Mouse (Mus musculus): ENCODE results near the gene Spsb4. TPM values are rescaled to one million over a fixed set of nuclear protein-coding genes. Genes with fewer than 3 reads are reported as not detected.

Spsb4 gene
- polyA plus RNA-seq, 1 experiment from 2014 or later = 58.0 TPM

- peaks cover 5% of the 10 kb centered on the region; the same call in 1 of the 2 replicates for H3K36me3 ChIP-seq
- H3K4me1 ChIP-seq = peaks cover 78% of the 10 kb centered on the region
- 55% methylated on average over 9 of the region's 9 CpGs for WGBS
- no peak overlapping the region for H3K9ac ChIP-seq
- no peak overlapping the region for H3K4me3 ChIP-seq (replicated peaks)
- H3K27me3 ChIP-seq = 0 out of 2 replicates have a peak, but pooled peaks cover 4% of the 10 kb centered on the region
- ATAC-seq (replicated peaks; ENCODE audit: low FRiP score) = no peak
- no peaks in the 10 kb centered on the region for H3K9me3 ChIP-seq (replicated peaks)
- no peak overlapping the region for H3K4me2 ChIP-seq
- H3K27ac ChIP-seq = peak overlapping the region; percentile 74
Measured at GRCm38 (mm10) chr9:97013698-97014097, 4.9 kb downstream of the Spsb4 start.

- no peak overlapping the region for H3K4me3 ChIP-seq (replicated peaks)
- H3K27me3 ChIP-seq = 0 out of 2 replicates have a peak, but pooled peaks cover 4% of the 10 kb centered on the region
- H3K27ac ChIP-seq = peak overlapping the region; percentile 74
- H3K9ac ChIP-seq = no peak overlapping the region
- peak; percentile 70 for ATAC-seq (replicated peaks; ENCODE audit: low FRiP score)
- 12% methylated on average over 6 of the region's 6 CpGs for WGBS
- no peak overlapping the region for H3K4me2 ChIP-seq
- H3K36me3 ChIP-seq = peaks cover 5% of the 10 kb centered on the region; the same call in 1 of the 2 replicates
- peaks cover 76% of the 10 kb centered on the region for H3K4me1 ChIP-seq
- H3K9me3 ChIP-seq (replicated peaks) = no peaks in the 10 kb centered on the region
Measured at GRCm38 (mm10) chr9:97013153-97013552, 5.5 kb downstream of the Spsb4 start.

GRCm38 (mm10) chr9:97011454-97012195, 7.0 kb downstream of the Spsb4 start:
- H3K27ac ChIP-seq = no peak overlapping the region
- H3K27me3 ChIP-seq = no peaks in the 10 kb centered on the region
- H3K4me2 ChIP-seq = no peak overlapping the region
- WGBS = 65% methylated on average over 15 of the region's 15 CpGs
- H3K4me3 ChIP-seq (replicated peaks) = no peak overlapping the region
- no peaks in the 10 kb centered on the region for H3K9me3 ChIP-seq (replicated peaks)
- no peak overlapping the region for H3K9ac ChIP-seq
- peaks cover 5% of the 10 kb centered on the region; the same call in 1 of the 2 replicates for H3K36me3 ChIP-seq
- peaks cover 61% of the 10 kb centered on the region for H3K4me1 ChIP-seq
- no peak for ATAC-seq (replicated peaks; ENCODE audit: low FRiP score)

GRCm38 (mm10) chr9:97010447-97010846, 8.2 kb downstream of the Spsb4 start:
- no peak overlapping the region for H3K9ac ChIP-seq
- ATAC-seq (replicated peaks; ENCODE audit: low FRiP score) = no peak
- H3K27me3 ChIP-seq = no peaks in the 10 kb centered on the region
- 91% methylated on average over 6 of the region's 6 CpGs for WGBS
- H3K4me1 ChIP-seq = peaks cover 50% of the 10 kb centered on the region
- no peak overlapping the region for H3K27ac ChIP-seq
- H3K36me3 ChIP-seq = peaks cover 5% of the 10 kb centered on the region; the same call in 1 of the 2 replicates
- H3K4me3 ChIP-seq (replicated peaks) = no peak overlapping the region
- H3K4me2 ChIP-seq = no peak overlapping the region
- H3K9me3 ChIP-seq (replicated peaks) = no peaks in the 10 kb centered on the region

DNA sequence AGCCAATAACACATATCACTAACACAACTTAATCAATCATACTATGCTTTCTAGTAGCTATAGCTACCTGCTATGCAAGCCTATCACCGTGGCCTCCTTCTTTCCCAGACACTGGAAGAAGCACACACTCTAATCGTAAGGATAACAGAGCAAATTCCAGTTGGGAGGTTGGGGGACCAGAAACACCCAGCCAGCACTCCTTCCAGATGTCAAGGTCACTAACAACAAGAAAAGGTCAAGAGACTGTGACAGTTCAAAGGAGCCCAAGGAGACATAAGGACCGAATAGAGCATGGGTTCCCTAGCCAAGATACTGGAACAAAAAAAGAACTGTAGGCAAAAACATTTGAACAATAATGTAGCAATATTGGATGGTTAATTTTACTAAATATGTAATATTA, 13.9 kb downstream of the Spsb4 start:
- H3K4me1 ChIP-seq = peaks cover 18% of the 10 kb centered on the region
- H3K9ac ChIP-seq = no peak overlapping the region
- WGBS = 29% methylated on average over 3 of the region's 3 CpGs
- no peak overlapping the region for H3K4me2 ChIP-seq
- H3K27ac ChIP-seq = no peak overlapping the region
- no peak for ATAC-seq (replicated peaks; ENCODE audit: low FRiP score)
- no peak overlapping the region for H3K4me3 ChIP-seq (replicated peaks)
- peaks cover 5% of the 10 kb centered on the region; the same call in 1 of the 2 replicates for H3K36me3 ChIP-seq
- H3K9me3 ChIP-seq (replicated peaks) = no peaks in the 10 kb centered on the region
- H3K27me3 ChIP-seq = no peaks in the 10 kb centered on the region

GRCm38 (mm10) chr9:97003173-97003572, 15.5 kb downstream of the Spsb4 start:
- Histone ChIP-seq H3K9me3 (replicated peaks) (no peaks in the 10 kb centered on the region), H3K27me3 (no peaks in the 10 kb centered on the region), H3K27ac (no peak overlapping the region), H3K36me3 (no peaks in the 10 kb centered on the region), H3K4me2 (no peak overlapping the region), H3K9ac (0 out of 2 replicates have a peak overlapping the region, but pooled peaks have one; percentile 15), H3K4me3 (replicated peaks) (no peak overlapping the region), H3K4me1 (peaks cover 18% of the 10 kb centered on the region)
- WGBS = 44% methylated on average over 5 of the region's 5 CpGs
- no peak for ATAC-seq (replicated peaks; ENCODE audit: low FRiP score)

- H3K27me3 ChIP-seq = no peaks in the 10 kb centered on the region
- 73% methylated on average over 8 of the region's 8 CpGs for WGBS
- no peak overlapping the region for H3K4me2 ChIP-seq
- no peaks in the 10 kb centered on the region for H3K36me3 ChIP-seq
- H3K27ac ChIP-seq = no peak overlapping the region
- ATAC-seq (replicated peaks; ENCODE audit: low FRiP score) = no peak
- no peak overlapping the region for H3K4me3 ChIP-seq (replicated peaks)
- no peak overlapping the region for H3K9ac ChIP-seq
- H3K9me3 ChIP-seq (replicated peaks) = no peaks in the 10 kb centered on the region
- peaks cover 18% of the 10 kb centered on the region for H3K4me1 ChIP-seq
Measured at GRCm38 (mm10) chr9:97002654-97003053, 16.0 kb downstream of the Spsb4 start.

GRCm38 (mm10) chr9:97002025-97002424, 16.6 kb downstream of the Spsb4 start:
- H3K27ac ChIP-seq = no peak overlapping the region
- H3K4me3 ChIP-seq (replicated peaks) = no peak overlapping the region
- no peaks in the 10 kb centered on the region for H3K9me3 ChIP-seq (replicated peaks)
- no peak for ATAC-seq (replicated peaks; ENCODE audit: low FRiP score)
- H3K4me2 ChIP-seq = no peak overlapping the region
- peaks cover 18% of the 10 kb centered on the region for H3K4me1 ChIP-seq
- 46% methylated on average over 7 of the region's 7 CpGs for WGBS
- H3K36me3 ChIP-seq = no peaks in the 10 kb centered on the region
- H3K27me3 ChIP-seq = no peaks in the 10 kb centered on the region
- H3K9ac ChIP-seq = no peak overlapping the region

GRCm38 (mm10) chr9:97001458-97001857, 17.2 kb downstream of the Spsb4 start:
- H3K9ac ChIP-seq = no peak overlapping the region
- no peak for ATAC-seq (replicated peaks; ENCODE audit: low FRiP score)
- no peak overlapping the region for H3K4me2 ChIP-seq
- H3K4me1 ChIP-seq = peaks cover 18% of the 10 kb centered on the region
- no peaks in the 10 kb centered on the region for H3K9me3 ChIP-seq (replicated peaks)
- no peak overlapping the region for H3K4me3 ChIP-seq (replicated peaks)
- WGBS = 75% methylated on average over 10 of the region's 10 CpGs
- H3K27ac ChIP-seq = no peak overlapping the region
- no peaks in the 10 kb centered on the region for H3K27me3 ChIP-seq
- no peaks in the 10 kb centered on the region for H3K36me3 ChIP-seq

DNA sequence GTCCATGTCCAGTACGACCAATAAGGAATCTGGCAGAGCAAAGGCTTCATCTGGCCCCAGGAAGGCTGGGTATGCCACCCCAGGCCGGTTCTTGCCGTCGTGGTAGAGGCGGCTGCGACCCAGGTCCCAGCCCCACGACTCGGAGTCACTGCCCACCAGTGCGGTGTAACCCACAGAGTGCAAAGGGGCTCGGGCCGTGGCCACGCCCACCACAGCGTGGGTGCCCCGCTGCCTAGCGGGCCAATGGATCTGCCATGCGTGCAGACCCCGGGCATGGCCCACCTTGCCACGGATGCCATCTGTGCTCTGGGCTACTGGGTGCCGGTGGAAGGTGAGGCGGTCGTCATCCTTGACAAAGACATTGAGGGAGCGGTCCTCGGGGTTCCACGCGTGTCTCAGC, 22.9 kb downstream of the Spsb4 start:
- no peak for ATAC-seq (replicated peaks; ENCODE audit: low FRiP score)
- WGBS = 95% methylated on average over 25 of the region's 25 CpGs
- H3K4me2 ChIP-seq = no peak overlapping the region
- H3K9me3 ChIP-seq (replicated peaks) = no peaks in the 10 kb centered on the region
- H3K36me3 ChIP-seq = peaks cover 16% of the 10 kb centered on the region
- H3K4me1 ChIP-seq = peaks cover 42% of the 10 kb centered on the region
- no peaks in the 10 kb centered on the region for H3K27me3 ChIP-seq
- H3K4me3 ChIP-seq (replicated peaks) = no peak overlapping the region
- H3K27ac ChIP-seq = no peak overlapping the region
- no peak overlapping the region for H3K9ac ChIP-seq

- 78% methylated on average over 9 of the region's 9 CpGs for WGBS
- Histone ChIP-seq H3K9me3 (replicated peaks) (no peaks in the 10 kb centered on the region), H3K4me3 (replicated peaks) (no peak overlapping the region), H3K9ac (no peak overlapping the region), H3K27me3 (no peaks in the 10 kb centered on the region), H3K27ac (peak overlapping the region; percentile 70; the same call in 1 of the 2 replicates), H3K36me3 (peaks cover 16% of the 10 kb centered on the region), H3K4me1 (peaks cover 52% of the 10 kb centered on the region), H3K4me2 (no peak overlapping the region)
- no peak for ATAC-seq (replicated peaks; ENCODE audit: low FRiP score)
Measured at GRCm38 (mm10) chr9:96994733-96995132, 23.9 kb downstream of the Spsb4 start.

DNA sequence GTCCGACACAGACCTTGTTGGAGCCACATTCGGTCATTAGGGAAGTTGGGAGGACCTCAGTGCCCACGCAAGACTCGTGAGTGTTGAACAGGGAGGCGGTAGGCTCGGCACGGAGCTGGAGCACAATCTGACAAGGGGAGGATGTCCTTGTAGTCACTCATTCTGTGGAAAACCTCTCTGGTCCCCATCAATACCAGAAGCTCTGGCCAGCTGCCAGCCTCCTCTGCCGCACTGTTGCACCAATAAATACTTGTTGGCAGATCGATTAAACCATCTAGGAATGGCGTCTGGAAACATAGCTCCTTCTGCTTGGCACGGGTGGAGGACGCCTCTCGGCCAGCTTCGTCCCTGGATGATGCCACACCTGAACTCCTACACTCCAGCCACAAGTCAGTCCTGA, 27.5 kb downstream of the Spsb4 start:
- Histone ChIP-seq H3K4me3 (replicated peaks) (no peak overlapping the region), H3K27me3 (no peaks in the 10 kb centered on the region), H3K36me3 (peaks cover 13% of the 10 kb centered on the region), H3K4me2 (no peak overlapping the region), H3K27ac (peak overlapping the region; percentile 78), H3K4me1 (peaks cover 86% of the 10 kb centered on the region), H3K9me3 (replicated peaks) (no peaks in the 10 kb centered on the region), H3K9ac (no peak overlapping the region)
- no peak for ATAC-seq (replicated peaks; ENCODE audit: low FRiP score)
- WGBS = 62% methylated on average over 14 of the region's 14 CpGs
